Mouse (Mus musculus): ENCODE results near the gene Dot1l.

GRCm38 (mm10) chr10:80785963-80786362 lies 31.0 kb downstream of the Dot1l start:
- no peak for TF ChIP-seq POLR2A (IDR thresholded peaks at IDR 0.05; ENCODE audit: borderline replicate concordance, low read depth, low read length)
- no peak for TF ChIP-seq CTCF (IDR thresholded peaks at IDR 0.05; ENCODE audit: low read depth, low read length)
